Mouse (Mus musculus) forebrain, postnatal 0 days (tissue): Measurements from ENCODE around the gene Mras. TPM values are rescaled to one million over a fixed set of nuclear protein-coding genes. Genes with fewer than 3 reads are reported as not detected.

Source experiments
- ATAC-seq: fragments of 200-750 bp; cut with Nextera tagmentation; 2 replicates; pipeline ENCODE4 v1.8.0; 2017; ENCODE audit warnings: mild to moderate bottlenecking, moderate library complexity
- DNase-seq: peaks from one replicate; pipeline ENCODE4 v3.0.0-alpha.2; 2015
- H3K27ac ChIP-seq: fragments of 300-500 bp; sonication (generic); 2 replicates; pipeline ENCODE4 v1.5.1; 2014; ENCODE audit warnings: low read depth, mild to moderate bottlenecking, antibody characterized with exemption, low read length, moderate library complexity, mixed read lengths
- H3K27me3 ChIP-seq: fragments of 300-500 bp; sonication (generic); 2 replicates; pipeline ENCODE4 v1.6.1; 2014; ENCODE audit warnings: mild to moderate bottlenecking, low read length, mixed read lengths; ENCODE audit not compliant: insufficient read depth
- H3K36me3 ChIP-seq: fragments of 300-500 bp; sonication (generic); 2 replicates; pipeline ENCODE4 v1.6.1; 2014; ENCODE audit warnings: mild to moderate bottlenecking, moderate library complexity; ENCODE audit not compliant: insufficient read depth
- H3K4me1 ChIP-seq: fragments of 300-500 bp; sonication (generic); 2 replicates; pipeline ENCODE4 v1.6.1; 2014; ENCODE audit warnings: antibody characterized with exemption; ENCODE audit not compliant: insufficient read depth
- H3K4me2 ChIP-seq: fragments of 300-500 bp; sonication (generic); 2 replicates; pipeline ENCODE4 v1.6.1; 2014; ENCODE audit warnings: low read depth, mild to moderate bottlenecking, moderate library complexity
- H3K4me3 ChIP-seq: fragments of 300-500 bp; sonication (generic); 2 replicates; pipeline ENCODE4 v1.5.1; 2014; ENCODE audit warnings: low read depth, low read length, mixed read lengths
- H3K9ac ChIP-seq: fragments of 300-500 bp; sonication (generic); 2 replicates; pipeline ENCODE4 v1.6.1; 2014; ENCODE audit warnings: mild to moderate bottlenecking
- H3K9me3 ChIP-seq: fragments of 300-500 bp; sonication (generic); 2 replicates; pipeline ENCODE4 v1.6.1; 2016; ENCODE audit warnings: low read length
- CTCF ChIP-seq: sonication (generic); IDR thresholded peaks from 2 replicates; pipeline ENCODE4 v1.5.1; 2016; ENCODE audit warnings: antibody characterized with exemption, control low read depth, low read depth
- WGBS: fragments of 180-500 bp; shearing (Covaris S2); extraction: QIAGEN DNeasy Blood & Tissue Kit; methylation state at CpG from one replicate; pipeline ENCODE4 v1.1.7; 2014; 5-methylcytosine and 5-hydroxymethylcytosine counted together
- polyA plus RNA-seq: library from polyadenylated mRNA; unstranded; fragments of >200 nt; fragmentation: Nextera tagmentation; extraction: Ambion mirVana; gene quantifications from 2 replicates; pipeline ENCODE4 v1.2.1, GENCODE M21; 2015
- total RNA-seq: library from RNA; depleted of rRNA; stranded (reverse); fragments of >200 nt; gene quantifications from 2 replicates; pipeline ENCODE4 v1.2.3, GENCODE M21; 2014

Gene Mras
- total and polyA plus RNA-seq, 2 experiments from 2014 or later = 68.1 to 79.5 TPM

- peak within 1 kb of the TSS; percentile 96 for H3K4me2 ChIP-seq
- DNase-seq (peak; percentile 37), ATAC-seq (peak; percentile 74)
- TF ChIP-seq CTCF = no peak
- H3K27ac ChIP-seq = no peak within 1 kb of the TSS
- peak within 1 kb of the TSS; percentile 41 for H3K4me3 ChIP-seq
- H3K27me3 ChIP-seq = peaks cover 17% of the 10 kb centered on the region
- 2% methylated on average over 66 of the region's 66 CpGs for WGBS
- H3K9ac ChIP-seq = peak within 1 kb of the TSS; percentile 48
- H3K9me3 ChIP-seq = no peaks in the 10 kb centered on the region
- H3K36me3 ChIP-seq = no peaks in the 10 kb centered on the region
- H3K4me1 ChIP-seq = no peaks in the 10 kb centered on the region
Observed at GRCm38 (mm10) chr9:99357921-99358692, 79.1 kb downstream of the Mras start, which contains the start of gene Esyt3. Gene Esyt3 (minus strand): TSS chr9:99358557.

DNA sequence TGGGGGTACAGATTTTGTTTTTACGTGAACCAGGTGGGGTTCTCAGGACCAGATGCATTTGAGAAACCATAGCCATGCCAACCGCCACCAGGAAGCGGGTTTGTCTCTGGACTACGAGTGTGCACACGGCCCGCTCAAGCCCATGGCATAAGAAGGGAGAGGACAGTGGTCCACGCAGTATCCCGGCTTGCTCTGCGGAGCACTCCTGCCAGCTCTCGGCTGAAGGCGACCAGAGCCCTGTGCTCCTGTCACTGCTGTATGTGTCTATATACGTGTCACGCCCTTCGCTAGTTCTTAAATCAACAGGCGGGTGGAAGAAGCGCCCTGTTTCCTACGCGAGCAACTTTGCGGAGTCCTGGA lies 79.6 kb downstream of the Mras start:
- no peak for TF ChIP-seq CTCF
- Histone ChIP-seq H3K9me3 (no peaks in the 10 kb centered on the region), H3K4me2 (peak overlapping the region; percentile 96), H3K4me1 (no peaks in the 10 kb centered on the region), H3K9ac (peak overlapping the region; percentile 48), H3K27ac (no peak overlapping the region), H3K27me3 (peaks cover 17% of the 10 kb centered on the region), H3K36me3 (no peaks in the 10 kb centered on the region), H3K4me3 (peak overlapping the region; percentile 41)
- DNase-seq (peak; percentile 22), ATAC-seq (peak; percentile 57)
- 3% methylated on average over 18 of the region's 19 CpGs for WGBS

DNA sequence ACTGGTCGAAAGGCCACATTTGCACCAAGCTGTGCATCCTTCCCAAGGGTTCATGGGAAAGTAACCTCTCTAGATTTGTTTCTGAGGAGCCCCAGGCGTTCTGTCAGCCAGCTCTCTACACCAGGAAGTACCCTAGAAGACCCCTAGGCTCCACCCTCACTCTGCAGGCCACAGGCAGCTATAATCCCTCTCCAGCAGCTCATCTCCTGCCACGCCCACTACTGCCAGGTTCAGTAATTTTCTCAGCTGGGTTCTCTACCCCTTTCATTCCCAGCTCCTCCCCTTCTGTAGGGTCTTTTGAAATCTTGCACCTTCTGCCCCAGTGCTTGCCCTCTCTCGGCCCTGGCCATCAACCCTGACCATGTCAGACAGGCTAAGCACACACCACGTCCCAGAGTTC lies 81.2 kb downstream of the Mras start:
- DNase-seq = no peak
- H3K9ac ChIP-seq = no peak overlapping the region
- no peak overlapping the region for H3K4me3 ChIP-seq
- no peak overlapping the region for H3K4me2 ChIP-seq
- peaks cover 17% of the 10 kb centered on the region for H3K27me3 ChIP-seq
- no peak for ATAC-seq
- H3K27ac ChIP-seq = no peak overlapping the region
- WGBS = 34% methylated on average over 5 of the region's 5 CpGs
- TF ChIP-seq CTCF = no peak
- no peaks in the 10 kb centered on the region for H3K4me1 ChIP-seq
- H3K9me3 ChIP-seq = no peaks in the 10 kb centered on the region
- no peaks in the 10 kb centered on the region for H3K36me3 ChIP-seq

DNA sequence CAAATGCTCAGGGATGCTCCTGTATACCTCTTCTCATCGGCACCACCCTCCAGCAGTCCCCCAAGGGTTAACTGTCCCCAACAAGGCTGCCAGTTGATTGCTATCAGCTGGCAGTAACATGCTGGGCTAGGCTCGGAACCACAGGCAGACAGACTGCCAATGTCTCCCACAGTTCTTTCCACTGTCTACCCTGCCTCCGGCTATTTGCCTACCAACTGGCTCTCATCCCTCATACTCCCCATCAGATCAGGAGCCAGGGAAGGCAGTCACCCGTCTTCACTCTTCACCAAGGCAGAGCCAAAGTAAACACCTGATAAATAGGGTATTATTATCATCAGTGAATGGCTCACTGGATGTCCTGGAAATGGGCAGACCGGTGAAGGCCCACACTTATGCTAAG lies 82.4 kb downstream of the Mras start:
- no peak for ATAC-seq

DNA sequence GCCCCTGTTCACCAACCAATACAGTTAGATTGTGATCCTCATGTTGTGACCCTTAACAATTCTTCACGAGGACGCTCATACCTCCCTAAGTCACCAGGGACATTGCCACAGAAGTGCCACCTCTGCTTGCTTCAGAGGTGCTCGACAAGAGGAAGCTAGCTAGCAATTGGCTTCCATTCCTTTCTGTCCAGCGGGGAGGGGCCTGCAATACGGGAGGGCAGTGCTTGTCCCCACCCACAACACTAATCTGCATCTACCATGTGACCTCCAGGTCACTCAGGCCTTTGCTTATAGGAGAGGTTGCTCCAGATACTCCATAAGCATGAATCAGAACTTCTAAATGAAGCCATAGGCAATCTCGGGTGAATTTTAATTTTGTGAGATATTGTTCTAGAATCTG lies 83.8 kb downstream of the Mras start:
- ATAC-seq (no peak), DNase-seq (no peak)
- Histone ChIP-seq H3K9ac (no peak overlapping the region), H3K4me1 (no peaks in the 10 kb centered on the region), H3K27ac (no peak overlapping the region), H3K9me3 (no peaks in the 10 kb centered on the region), H3K4me3 (no peak overlapping the region), H3K4me2 (no peak overlapping the region), H3K36me3 (no peaks in the 10 kb centered on the region), H3K27me3 (peaks cover 17% of the 10 kb centered on the region)
- WGBS = 77% methylated on average over 6 of the region's 6 CpGs
- no peak for TF ChIP-seq CTCF

More for the DNA sequence above, 82.4 kb downstream of the Mras start:
- no peak for DNase-seq
- H3K9me3 ChIP-seq = no peaks in the 10 kb centered on the region
- peaks cover 17% of the 10 kb centered on the region for H3K27me3 ChIP-seq
- TF ChIP-seq CTCF = no peak
- H3K4me2 ChIP-seq = no peak overlapping the region
- H3K9ac ChIP-seq = no peak overlapping the region
- H3K4me3 ChIP-seq = no peak overlapping the region
- H3K27ac ChIP-seq = no peak overlapping the region
- 59% methylated on average over 5 of the region's 5 CpGs for WGBS
- no peaks in the 10 kb centered on the region for H3K4me1 ChIP-seq
- H3K36me3 ChIP-seq = no peaks in the 10 kb centered on the region

DNA sequence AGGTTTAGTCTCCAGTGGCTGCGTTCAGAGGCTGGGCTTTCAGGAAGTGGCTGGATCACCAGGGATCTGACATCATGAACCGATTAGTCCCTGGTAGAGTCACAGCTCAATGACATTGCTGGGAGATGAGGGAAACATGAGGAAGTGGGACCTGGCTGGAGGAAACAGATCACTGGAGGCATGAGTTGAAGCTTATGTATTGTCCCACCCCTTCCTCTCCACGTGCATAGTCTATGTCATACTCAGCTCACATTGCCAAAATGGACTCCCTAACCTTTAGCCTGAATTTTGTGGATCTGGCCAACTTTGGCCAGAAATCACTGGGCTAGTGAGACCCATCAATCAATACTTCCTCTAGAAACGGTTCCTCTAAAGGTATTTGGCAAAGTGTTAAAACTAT lies 84.2 kb downstream of the Mras start:
- WGBS = 82% methylated on average over 4 of the region's 4 CpGs
- no peak for DNase-seq
- TF ChIP-seq CTCF = no peak
- Histone ChIP-seq H3K9ac (no peak overlapping the region), H3K4me3 (no peak overlapping the region), H3K27ac (no peak overlapping the region), H3K4me1 (no peaks in the 10 kb centered on the region), H3K27me3 (peaks cover 14% of the 10 kb centered on the region), H3K36me3 (no peaks in the 10 kb centered on the region), H3K9me3 (no peaks in the 10 kb centered on the region), H3K4me2 (no peak overlapping the region)
- no peak for ATAC-seq

GRCm38 (mm10) chr9:99345351-99345792 lies 91.8 kb downstream of the Mras start:
- H3K9ac ChIP-seq = no peak overlapping the region
- H3K36me3 ChIP-seq = no peaks in the 10 kb centered on the region
- H3K4me1 ChIP-seq = 0 out of 2 replicates have a peak, but pooled peaks cover 10% of the 10 kb centered on the region
- H3K27ac ChIP-seq = peak overlapping the region; percentile 35; the same call in 1 of the 2 replicates
- DNase-seq (peak; percentile 86), ATAC-seq (peak; percentile 97)
- WGBS = 11% methylated on average over 4 of the region's 4 CpGs
- no peak overlapping the region for H3K4me3 ChIP-seq
- no peak overlapping the region for H3K4me2 ChIP-seq
- H3K9me3 ChIP-seq = no peaks in the 10 kb centered on the region
- no peaks in the 10 kb centered on the region for H3K27me3 ChIP-seq
- no peak for TF ChIP-seq CTCF
